Mouse (Mus musculus) erythroblast, embryonic 14.5 days (primary cell): Measurements from ENCODE around the gene Mymk.

Experiments used
- GATA1 ChIP-seq: IDR thresholded peaks from 2 replicates; pipeline ENCODE4 v1.6.1; 2012; ENCODE audit warnings: low read length, inconsistent platforms, mixed read lengths
- TAL1 ChIP-seq: IDR thresholded peaks from 3 replicates; pipeline ENCODE4 v1.6.1; 2012; ENCODE audit warnings: low read length, inconsistent platforms, mixed read lengths

GRCm38 (mm10) chr2:27024136-27024535 lies 47.8 kb downstream of the Mymk start:
- no peak for TF ChIP-seq GATA1
- TF ChIP-seq TAL1 = no peak
